Comparison of ENCODE assay signal across 9 mouse cellular contexts in the genomic region with DNA sequence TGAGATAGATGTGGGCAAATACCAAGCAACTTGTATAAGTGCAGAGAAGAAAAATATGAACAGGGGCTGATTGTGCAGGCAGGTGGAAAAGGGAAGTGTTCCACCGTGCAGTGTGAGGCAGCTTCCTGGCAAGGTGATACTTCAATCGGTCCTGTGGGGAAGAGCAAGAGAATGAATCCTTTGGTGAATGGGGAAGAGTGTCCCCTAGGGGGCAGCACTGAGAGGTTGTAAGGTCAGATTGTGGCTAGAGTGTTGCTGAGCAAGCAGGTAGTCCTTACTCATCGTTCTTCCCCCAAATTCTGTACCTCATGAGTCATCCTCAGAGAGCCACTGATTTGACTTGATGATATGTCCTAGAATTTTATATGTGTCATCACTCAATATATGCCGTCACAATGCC. TPM values are rescaled to one million over a fixed set of nuclear protein-coding genes. Genes with fewer than 3 reads are reported as not detected.
A peak's percentile ranks its signal among the peaks of the same experiment; 100 is the strongest.
DNase-seq lines count a peak whose midpoint lies in the region; ATAC-seq and TF ChIP-seq lines count a peak whose summit lies in the region.
"Had no signal": no experiment of that assay in that cellular context is flagged by ENCODE, and none has a peak within 500 bp of the region (broad histone marks: within the 10 kb centered on the region; RNA-seq: fewer than 3 reads in every experiment).

No protein-coding gene starts in this region.

- peak; percentile 19 to 39 for DNase-seq in kidney, postnatal 4 days
- DNase-seq in ZHBTc4 (ENCODE audit: low read depth, low spot score) = peak; percentile 85
- peak; percentile 12 to 22 for DNase-seq in spleen, postnatal 36 days (ENCODE audit: low spot score in 2 of 2)
- DNase-seq in urinary bladder, adult 18-20 months (ENCODE audit: low spot score in 2 of 2) = no peak

- H3K36me3 ChIP-seq in kidney, embryonic 15.5 days = no peaks in the 10 kb centered on the region
- no peaks in the 10 kb centered on the region for H3K36me3 ChIP-seq in ES-Bruce4 (ENCODE audit: control insufficient read depth, insufficient read depth, low read length, poor library complexity, severe bottlenecking)
- H3K36me3 ChIP-seq: limb, embryonic 15.5 days had no signal

- no peak overlapping the region for H3K9ac ChIP-seq in kidney, embryonic 15.5 days
- no peak overlapping the region for H3K9ac ChIP-seq in ES-Bruce4 (ENCODE audit: low read depth, poor library complexity, severe bottlenecking)
- H3K9ac ChIP-seq: limb, embryonic 15.5 days had no signal

- WGBS in kidney, embryonic 15.5 days = 60% methylated on average over 4 of the region's 4 CpGs

- TF ChIP-seq POLR2A in ES-Bruce4 (IDR thresholded peaks at IDR 0.05; ENCODE audit: insufficient read depth, low read length) = no peak

- no peak for ATAC-seq in kidney, embryonic 15.5 days (replicated peaks; ENCODE audit: low FRiP score)
- ATAC-seq in granulocyte monocyte progenitor cell, adult 5-6 weeks (replicated peaks; ENCODE audit: poor library complexity, severe bottlenecking) = peak; percentile 61

- H3K4me3 ChIP-seq in kidney, embryonic 15.5 days (replicated peaks) = no peak overlapping the region
- no peak overlapping the region for H3K4me3 ChIP-seq in ES-Bruce4 (ENCODE audit: low read depth, low read length)
- H3K4me3 ChIP-seq: limb, embryonic 15.5 days had no signal

- H3K4me2 ChIP-seq in kidney, embryonic 15.5 days = no peak overlapping the region
- H3K4me2 ChIP-seq: limb, embryonic 15.5 days had no signal

- peaks cover 45% of the 10 kb centered on the region for H3K27me3 ChIP-seq in kidney, embryonic 15.5 days
- H3K27me3 ChIP-seq in ES-Bruce4 (ENCODE audit: control insufficient read depth, insufficient read depth, low read length, poor library complexity, severe bottlenecking) = peaks cover 6% of the 10 kb centered on the region; the same call in 1 of the 2 replicates

- TF ChIP-seq EP300 in ES-Bruce4 (IDR thresholded peaks at IDR 0.05; ENCODE audit: insufficient read depth, low read depth, low read length) = no peak

- H3K4me1 ChIP-seq in kidney, embryonic 15.5 days = peaks cover 14% of the 10 kb centered on the region
- no peaks in the 10 kb centered on the region for H3K4me1 ChIP-seq in ES-Bruce4 (ENCODE audit: control insufficient read depth, insufficient read depth, low read length)

- H3K27ac ChIP-seq in kidney, embryonic 15.5 days = no peak overlapping the region
- H3K27ac ChIP-seq in ES-Bruce4 (ENCODE audit: insufficient read depth, low read length) = no peak overlapping the region
- H3K27ac ChIP-seq: limb, embryonic 15.5 days had no signal

- H3K9me3 ChIP-seq in kidney, embryonic 15.5 days (replicated peaks) = no peaks in the 10 kb centered on the region
- H3K9me3 ChIP-seq in ES-Bruce4 (replicated peaks; ENCODE audit: control insufficient read depth, insufficient read depth, low read length, poor library complexity, severe bottlenecking) = no peaks in the 10 kb centered on the region
- H3K9me3 ChIP-seq: limb, embryonic 15.5 days had no signal

- TF ChIP-seq CTCF in ES-Bruce4 (IDR thresholded peaks at IDR 0.05; ENCODE audit: low read depth, low read length) = peak; percentile 59

RNA-seq across cellular contexts. Expression of a gene that starts 4.0 kb away (rescaled TPM):
- 1.4 and 2.4 TPM in 2 replicates for polyA plus RNA-seq in kidney, embryonic 15.5 days (2015; fragmentation: Nextera tagmentation; extraction: Ambion mirVana)
- 3.2 and 3.8 TPM in 2 replicates for polyA plus RNA-seq in ES-Bruce4 (2011; ENCODE audit: insufficient read depth, insufficient read length, low read depth, missing spikeins)
- total RNA-seq in granulocyte monocyte progenitor cell, adult 5-6 weeks (2014; fragmentation: Nextera tagmentation) = not detected in 2 replicates
- not detected in 2 replicates for total RNA-seq in granulocyte monocyte progenitor cell, adult 5-6 weeks (2017)

RNA-seq across cellular contexts. Expression of a gene that starts 20.0 kb away (rescaled TPM):
- polyA plus RNA-seq in kidney, embryonic 15.5 days (2015; fragmentation: Nextera tagmentation; extraction: Ambion mirVana) = 83.1 and 86.6 TPM in 2 replicates
- polyA plus RNA-seq in ES-Bruce4 (2011; ENCODE audit: insufficient read depth, insufficient read length, low read depth, missing spikeins) = 223 and 235 TPM in 2 replicates
- total RNA-seq in granulocyte monocyte progenitor cell, adult 5-6 weeks (2014; fragmentation: Nextera tagmentation) = 236 and 262 TPM in 2 replicates
- 54.0 and 70.5 TPM in 2 replicates for total RNA-seq in granulocyte monocyte progenitor cell, adult 5-6 weeks (2017)

RNA-seq across cellular contexts. Expression of a gene that starts 24.2 kb away (rescaled TPM):
- 0.06 TPM in 1 of 2 replicates, not detected in the other for polyA plus RNA-seq in kidney, embryonic 15.5 days (2015; fragmentation: Nextera tagmentation; extraction: Ambion mirVana)
- not detected in 2 replicates for polyA plus RNA-seq in ES-Bruce4 (2011; ENCODE audit: insufficient read depth, insufficient read length, low read depth, missing spikeins)
- 1.2 and 1.7 TPM in 2 replicates for total RNA-seq in granulocyte monocyte progenitor cell, adult 5-6 weeks (2014; fragmentation: Nextera tagmentation)
- 1.4 TPM in 2 replicates for total RNA-seq in granulocyte monocyte progenitor cell, adult 5-6 weeks (2017)
- polyA plus RNA-seq: stomach, embryonic 14.5 days had no signal

RNA-seq across cellular contexts. Expression of a gene that starts 60.0 kb away (rescaled TPM):
- polyA plus RNA-seq in kidney, embryonic 15.5 days (2015; fragmentation: Nextera tagmentation; extraction: Ambion mirVana) = not detected in 2 replicates
- not detected in 2 replicates for polyA plus RNA-seq in ES-Bruce4 (2011; ENCODE audit: insufficient read depth, insufficient read length, low read depth, missing spikeins)
- total RNA-seq in granulocyte monocyte progenitor cell, adult 5-6 weeks (2014; fragmentation: Nextera tagmentation) = not detected in 2 replicates
- total RNA-seq in granulocyte monocyte progenitor cell, adult 5-6 weeks (2017) = not detected in 2 replicates
- polyA plus RNA-seq: limb, embryonic 15.5 days; stomach, embryonic 14.5 days had no signal

Comparison
In these comparisons a context has a peak if more than half of its experiments do, and no peak if none do; other contexts are left out.
1. DNase-seq: peak in kidney, postnatal 4 days (2 of 2), ZHBTc4 (single experiment) and spleen, postnatal 36 days (2 of 2); none in urinary bladder, adult 18-20 months (0 of 2).